ENCODE assay signal across 11 mouse cellular contexts in the genomic region with DNA sequence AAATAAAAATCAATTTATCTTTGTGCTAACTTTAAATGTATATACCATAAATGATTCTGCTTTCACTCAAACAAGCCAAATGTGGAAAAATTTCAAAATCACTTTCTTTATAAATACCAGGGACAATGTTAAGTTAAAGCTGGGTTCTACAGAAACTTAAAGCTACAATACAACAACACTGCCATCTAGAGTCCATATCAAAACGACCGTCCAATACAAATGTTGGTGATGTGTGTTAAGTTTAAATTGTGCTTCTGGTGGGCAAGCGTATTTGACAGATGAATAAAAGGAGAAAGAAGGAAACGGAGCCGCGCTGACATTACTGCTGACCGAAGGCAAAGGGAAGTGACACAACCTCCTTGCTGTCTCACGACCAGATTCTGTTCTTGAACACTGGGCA. TPM values are rescaled to one million over a fixed set of nuclear protein-coding genes. Genes with fewer than 3 reads are reported as not detected.
DNase-seq lines count a peak whose midpoint lies in the region; TF ChIP-seq lines count a peak whose summit lies in the region.
"Had no signal": no experiment of that assay in that cellular context is flagged by ENCODE, and none has a peak within 500 bp of the region (broad histone marks: within the 10 kb centered on the region; RNA-seq: fewer than 3 reads in every experiment).

No protein-coding gene starts in this region.

- no peak overlapping the region for H3K27ac ChIP-seq in left cerebral cortex, adult 2 months
- H3K27ac ChIP-seq: macrophage had no signal

- H3K4me3 ChIP-seq in left cerebral cortex, adult 2 months, result no peak overlapping the region

- peak; percentile 69 for DNase-seq in cerebellum, adult 9-10 months
- no peak for DNase-seq in cerebellum, adult 18-20 months
- DNase-seq in left cerebral cortex, adult 2 months (ENCODE audit: extremely low spot score in 1 of 2, low spot score in 2 of 2), result no peak
- DNase-seq in left cerebral cortex, adult 9 months (ENCODE audit: low spot score in 2 of 2), result no peak
- DNase-seq in NIH3T3 (ENCODE audit: low read depth), result peak; percentile 62
- DNase-seq in mesoderm, embryonic 11.5 days (ENCODE audit: low read depth, low spot score), result peak; percentile 24
- DNase-seq in thymus, postnatal 25 days, result no peak
- no peak for DNase-seq in layer of hippocampus, postnatal 10 days (ENCODE audit: low spot score in 2 of 2)
- DNase-seq: heart, postnatal 14 days; layer of hippocampus, postnatal 36 days had no signal

- TF ChIP-seq CTCF in left cerebral cortex, adult 2 months (IDR thresholded peaks at IDR 0.05), result peak; percentile 67

- intact Hi-C loops in left cerebral cortex, adult 2 months (cut with DNase I), result loop anchor here (2.0 kb wide), 1 partner anchor 525 kb away; no protein-coding TSS in a partner anchor

RNA-seq across cellular contexts. Expression of a gene that starts 38.4 kb away (rescaled TPM):
- total RNA-seq in left cerebral cortex, adult 2 months (2021), result 10 to 100 TPM; 16.5 to 20.8 TPM
- 10 to 100 TPM; 22.7 to 23.4 TPM for total RNA-seq in layer of hippocampus, postnatal 10 days (2021)

Comparison
In these comparisons a context has a peak if more than half of its experiments do, and no peak if none do; other contexts are left out.
1. DNase-seq: peak in cerebellum, adult 9-10 months (single experiment), NIH3T3 (single experiment) and mesoderm, embryonic 11.5 days (single experiment); none in cerebellum, adult 18-20 months (0 of 2), left cerebral cortex, adult 2 months (0 of 2), left cerebral cortex, adult 9 months (0 of 2), thymus, postnatal 25 days (single experiment) and layer of hippocampus, postnatal 10 days (0 of 2).